Mouse (Mus musculus) stomach, embryonic 15.5 days (tissue): ENCODE data around the gene Ccdc78. TPM values are rescaled to one million over a fixed set of nuclear protein-coding genes. Genes with fewer than 3 reads are reported as not detected.

Source experiments
- ATAC-seq: fragments of 200-750 bp; cut with Nextera tagmentation; 2 replicates; pipeline ENCODE4 v1.8.0; 2017; ENCODE audit warnings: low read depth, moderate number of reproducible peaks, moderate TSS enrichment; ENCODE audit not compliant: insufficient read depth, low FRiP score
- H3K27ac ChIP-seq: fragments of 300-500 bp; sonication (generic); 2 replicates; pipeline ENCODE4 v1.5.1; 2015; ENCODE audit warnings: mild to moderate bottlenecking, inconsistent platforms
- H3K27me3 ChIP-seq: fragments of 300-500 bp; sonication (generic); replicated peaks from 2 replicates; pipeline ENCODE4 v1.6.1; 2015; ENCODE audit warnings: inconsistent platforms
- H3K36me3 ChIP-seq: fragments of 300-500 bp; sonication (generic); 2 replicates; pipeline ENCODE4 v1.6.1; 2015; ENCODE audit warnings: inconsistent platforms
- H3K4me1 ChIP-seq: fragments of 300-500 bp; sonication (generic); 2 replicates; pipeline ENCODE4 v1.6.1; 2015; ENCODE audit warnings: inconsistent platforms
- H3K4me2 ChIP-seq: fragments of 300-500 bp; sonication (generic); 2 replicates; pipeline ENCODE4 v1.6.1; 2015; ENCODE audit warnings: mild to moderate bottlenecking, inconsistent platforms
- H3K4me3 ChIP-seq: fragments of 300-500 bp; sonication (generic); replicated peaks from 2 replicates; pipeline ENCODE4 v1.5.1; 2015; ENCODE audit warnings: inconsistent platforms
- H3K9ac ChIP-seq: fragments of 300-500 bp; sonication (generic); 2 replicates; pipeline ENCODE4 v1.6.1; 2015; ENCODE audit warnings: inconsistent platforms
- H3K9me3 ChIP-seq: fragments of 300-500 bp; sonication (generic); 2 replicates; pipeline ENCODE4 v1.6.1; 2016; ENCODE audit warnings: inconsistent platforms
- WGBS: fragments of 180-500 bp; shearing (Covaris S2); methylation state at CpG from one replicate; pipeline ENCODE4 v1.1.7; 2015; 5-methylcytosine and 5-hydroxymethylcytosine counted together
- microRNA-seq: library from miRNA; unstranded; fragments of <30 nt; microRNA quantifications from one replicate; pipeline ENCODE4, GENCODE M21; 2016
- polyA plus RNA-seq: library from polyadenylated mRNA; unstranded; fragments of >200 nt; fragmentation: Nextera tagmentation; extraction: Ambion mirVana; gene quantifications from 2 replicates; pipeline ENCODE4 v1.2.1, GENCODE M21; 2015

The Ccdc78 gene
- polyA plus RNA-seq, 1 experiment from 2014 or later: 0.26 TPM

GRCm38 (mm10) chr17:25837533-25837932, 51.2 kb downstream of the Ccdc78 start:
- no peak overlapping the region for H3K9ac ChIP-seq
- H3K36me3 ChIP-seq: peaks cover 37% of the 10 kb centered on the region
- H3K9me3 ChIP-seq: no peaks in the 10 kb centered on the region
- peak overlapping the region; percentile 81 for H3K4me2 ChIP-seq
- peak overlapping the region; percentile 48 for H3K27ac ChIP-seq
- ATAC-seq: no peak
- peak overlapping the region; percentile 39; the same call in 1 of the 2 replicates for H3K4me3 ChIP-seq
- no peaks in the 10 kb centered on the region for H3K27me3 ChIP-seq
- WGBS: 52% methylated on average over 3 of the region's 3 CpGs
- H3K4me1 ChIP-seq: peaks cover 44% of the 10 kb centered on the region

- Histone ChIP-seq H3K27me3 (no peaks in the 10 kb centered on the region), H3K9me3 (no peaks in the 10 kb centered on the region), H3K36me3 (peaks cover 37% of the 10 kb centered on the region), H3K27ac (0 out of 2 replicates have a peak overlapping the region, but pooled peaks have one; percentile 31), H3K4me2 (no peak overlapping the region), H3K4me1 (peaks cover 50% of the 10 kb centered on the region), H3K4me3 (no peak overlapping the region), H3K9ac (no peak overlapping the region)
- 84% methylated on average over 4 of the region's 4 CpGs for WGBS
- ATAC-seq: no peak
Observed at GRCm38 (mm10) chr17:25838904-25839303, 52.5 kb downstream of the Ccdc78 start.

DNA sequence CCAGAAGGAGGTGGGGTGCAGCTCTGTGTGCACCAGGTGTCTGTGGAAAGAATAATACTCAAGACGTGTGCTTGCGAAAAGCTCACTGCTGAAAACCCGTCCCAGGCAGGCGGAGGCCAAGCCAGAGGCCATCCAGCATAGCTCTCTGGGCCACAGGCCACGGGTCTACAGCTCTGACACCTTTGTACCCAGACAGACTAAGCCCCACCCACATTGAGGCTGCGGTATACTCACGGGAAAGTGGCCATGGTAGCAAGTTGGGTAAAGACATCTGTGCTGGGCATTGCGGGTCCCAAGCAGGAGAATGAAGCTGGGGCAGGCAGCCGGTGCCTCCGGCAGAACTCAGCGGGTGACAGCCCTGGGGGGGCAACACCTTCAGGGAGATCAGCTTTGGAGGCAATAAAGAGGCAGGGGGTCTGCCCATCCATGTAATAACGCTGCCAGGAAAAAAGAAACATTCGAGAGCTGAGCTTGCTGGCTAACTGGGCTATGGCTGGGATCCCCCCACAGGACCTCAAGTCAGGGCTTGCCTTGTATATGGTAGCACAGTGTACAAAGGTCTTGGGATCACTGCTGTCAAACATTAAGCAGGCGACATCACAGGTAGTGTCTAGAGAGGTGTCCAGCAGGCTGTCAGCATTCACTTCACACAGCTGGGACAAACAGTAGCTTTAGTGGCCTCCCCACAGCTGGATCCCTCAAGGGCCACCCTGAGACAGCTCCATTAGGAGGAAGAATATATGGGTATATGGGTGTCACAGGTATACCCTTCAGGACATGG, 53.3 kb downstream of the Ccdc78 start:
- Histone ChIP-seq H3K27me3 (no peaks in the 10 kb centered on the region), H3K4me2 (no peak overlapping the region), H3K27ac (no peak overlapping the region), H3K4me3 (no peak overlapping the region), H3K9me3 (no peaks in the 10 kb centered on the region), H3K4me1 (peaks cover 45% of the 10 kb centered on the region), H3K36me3 (peaks cover 37% of the 10 kb centered on the region), H3K9ac (no peak overlapping the region)
- 82% methylated on average over 14 of the region's 14 CpGs for WGBS
- no peak for ATAC-seq

Small RNA genes within 50 kb of the gene (microRNA-seq; reads per million reads assigned to microRNA genes)
- gene Gm25083 (not detected), gene Mir3082 (not detected), gene Mir6966 (not detected)

Other genes starting within 250 kb of the Ccdc78 start
- 5.8 and 6.0 TPM in 2 replicates for gene Sox8, start 215.9 kb upstream of the Ccdc78 start, polyA plus RNA-seq
- 27.4 and 29.8 TPM in 2 replicates for gene Lmf1, start 207.5 kb upstream of the Ccdc78 start, polyA plus RNA-seq
- 1.5 and 2.1 TPM in 2 replicates for gene Gng13, start 69.4 kb upstream of the Ccdc78 start, polyA plus RNA-seq
- 23.4 and 26.1 TPM in 2 replicates for gene Chtf18, start 59.2 kb upstream of the Ccdc78 start, polyA plus RNA-seq
- 18.3 and 19.1 TPM in 2 replicates for gene Rpusd1, start 58.9 kb upstream of the Ccdc78 start, polyA plus RNA-seq
- gene Mslnl, start 50.5 kb upstream of the Ccdc78 start, polyA plus RNA-seq: 0.06 TPM in 1 of 2 replicates, not detected in the other
- gene Msln, start 32.2 kb upstream of the Ccdc78 start, polyA plus RNA-seq: 38.3 and 43.6 TPM in 2 replicates
- 26.9 and 28.5 TPM in 2 replicates for gene Narfl, start 12.8 kb upstream of the Ccdc78 start, polyA plus RNA-seq
- 47.3 and 53.4 TPM in 2 replicates for gene Haghl, start 907 bp upstream of the Ccdc78 start, polyA plus RNA-seq
- gene Fam173a, start 6.3 kb downstream of the Ccdc78 start, polyA plus RNA-seq: 99.3 and 110 TPM in 2 replicates
- gene AC134908.4, start 9.1 kb downstream of the Ccdc78 start, polyA plus RNA-seq: not detected in 2 replicates
- 46.6 and 48.3 TPM in 2 replicates for gene Metrn, start 10.6 kb downstream of the Ccdc78 start, polyA plus RNA-seq
- 4.1 and 4.6 TPM in 2 replicates for gene Fbxl16, start 22.5 kb downstream of the Ccdc78 start, polyA plus RNA-seq
- gene Wdr24, start 37.0 kb downstream of the Ccdc78 start, polyA plus RNA-seq: 24.3 and 25.5 TPM in 2 replicates
- 50.5 and 54.6 TPM in 2 replicates for gene Jmjd8, start 42.3 kb downstream of the Ccdc78 start, polyA plus RNA-seq
- gene Stub1, start 46.8 kb downstream of the Ccdc78 start, polyA plus RNA-seq: 312 and 319 TPM in 2 replicates
- 1.6 and 2.4 TPM in 2 replicates for gene Rhbdl1, start 50.7 kb downstream of the Ccdc78 start, polyA plus RNA-seq
- gene Gm20683, start 55.2 kb downstream of the Ccdc78 start, polyA plus RNA-seq: 1.6 and 2.7 TPM in 2 replicates
- gene Rhot2, start 58.3 kb downstream of the Ccdc78 start, polyA plus RNA-seq: 23.1 and 23.6 TPM in 2 replicates
- gene Wdr90, start 74.9 kb downstream of the Ccdc78 start, polyA plus RNA-seq: 21.0 and 22.9 TPM in 2 replicates
- gene Mcrip2, start 82.2 kb downstream of the Ccdc78 start, polyA plus RNA-seq: 52.2 and 54.2 TPM in 2 replicates
- 67.4 and 68.3 TPM in 2 replicates for gene Mettl26, start 88.5 kb downstream of the Ccdc78 start, polyA plus RNA-seq
- gene Wfikkn1, start 94.3 kb downstream of the Ccdc78 start, polyA plus RNA-seq: 0.39 and 0.55 TPM in 2 replicates
- 27.1 and 27.3 TPM in 2 replicates for gene Rab40c, start 133.1 kb downstream of the Ccdc78 start, polyA plus RNA-seq
- 60.7 and 60.8 TPM in 2 replicates for gene Pigq, start 158.4 kb downstream of the Ccdc78 start, polyA plus RNA-seq
- gene Nhlrc4, start 158.4 kb downstream of the Ccdc78 start, polyA plus RNA-seq: 0.30 TPM in 1 of 2 replicates, not detected in the other
- gene A930017K11Rik, start 166.0 kb downstream of the Ccdc78 start, polyA plus RNA-seq: 0.24 and 0.52 TPM in 2 replicates
- gene Capn15, start 199.2 kb downstream of the Ccdc78 start, polyA plus RNA-seq: 20.4 and 22.8 TPM in 2 replicates